Mouse (Mus musculus) left cerebral cortex, adult 9 months (tissue): ENCODE measurements around the gene Bcl3.
"Not testable (repeated sequence)": the region's sequence is repeated elsewhere in the genome, so short reads cannot be mapped to it uniquely, and the experiment has no call there.

Source experiments
- DNase-seq, 2 experiments: peaks; one replicate each; pipeline ENCODE4 v3.0.0; 2022; ENCODE audit warnings: low spot score in 2 of 2

Gene Bcl3

DNA sequence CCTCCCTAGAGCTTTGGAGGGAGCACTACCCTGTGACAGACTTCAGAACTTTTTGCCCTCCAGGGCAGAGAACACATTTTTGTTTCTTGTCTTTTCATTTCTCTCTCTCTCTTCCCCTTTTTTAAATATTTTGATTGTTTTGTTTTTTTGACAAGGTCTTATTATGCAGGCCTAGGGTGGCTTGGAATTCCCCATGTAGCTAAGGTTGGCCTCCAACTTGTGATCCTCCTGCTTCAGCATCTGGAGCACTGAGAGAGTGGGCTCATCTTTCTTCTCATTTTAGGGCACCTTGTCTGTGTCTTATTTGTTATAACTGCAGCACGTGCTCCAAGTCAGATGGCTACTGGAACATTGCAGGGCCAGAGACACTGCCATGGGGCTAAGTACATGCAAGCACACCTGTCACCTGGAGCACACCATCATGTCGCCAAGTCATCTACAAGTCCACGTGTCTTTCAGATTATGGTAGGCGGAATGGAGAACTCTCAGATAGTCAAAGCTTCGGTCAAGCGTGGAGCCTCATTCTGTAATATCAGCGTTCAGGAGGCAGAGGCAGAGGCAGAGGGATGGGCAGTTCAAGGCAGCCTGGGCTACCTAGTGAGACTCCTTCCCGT, 16.1 kb downstream of the Bcl3 start:
- DNase-seq: no peak

DNA sequence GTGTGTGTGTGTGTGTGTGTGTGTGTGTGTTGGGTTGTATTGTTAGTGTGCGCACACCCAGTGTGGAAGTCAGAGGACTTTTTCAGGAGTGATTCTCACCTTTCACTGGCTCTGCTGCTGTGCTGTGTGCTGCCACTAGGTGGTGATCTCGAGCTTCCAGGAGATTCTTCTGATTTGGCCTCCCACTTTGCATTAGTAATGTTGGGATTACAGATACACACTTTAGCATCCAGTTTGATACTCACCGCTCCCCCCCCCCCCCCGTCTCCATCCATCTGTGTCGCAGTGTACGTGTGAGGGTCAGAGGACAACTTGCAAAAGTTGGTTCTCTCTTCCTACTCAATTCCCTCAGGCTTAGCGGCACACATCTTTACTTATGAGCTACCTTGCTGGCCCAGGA, 19.6 kb downstream of the Bcl3 start:
- DNase-seq: peak in 1 of 2 experiments; percentile 71

DNA sequence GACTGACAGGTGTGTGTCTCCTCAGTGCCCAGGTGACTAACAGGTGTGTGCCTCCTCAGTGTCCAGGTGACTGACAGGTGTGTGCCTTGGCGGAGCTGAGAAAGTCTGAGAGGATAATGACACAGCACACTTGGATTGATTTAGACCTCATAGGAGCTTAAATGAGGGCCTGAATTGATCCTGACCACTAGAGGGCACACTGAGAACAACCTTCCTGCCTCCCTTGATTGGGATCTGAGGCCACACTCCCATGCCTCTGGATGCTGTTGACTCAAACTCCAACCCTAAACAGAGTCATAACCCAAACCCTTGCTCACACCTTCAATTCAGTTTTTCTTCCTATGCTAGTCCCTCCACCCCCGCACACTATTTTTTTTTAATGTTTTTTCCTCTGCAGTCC, 21.8 kb downstream of the Bcl3 start:
- peak in 1 of 2 experiments; percentile 41 for DNase-seq

DNA sequence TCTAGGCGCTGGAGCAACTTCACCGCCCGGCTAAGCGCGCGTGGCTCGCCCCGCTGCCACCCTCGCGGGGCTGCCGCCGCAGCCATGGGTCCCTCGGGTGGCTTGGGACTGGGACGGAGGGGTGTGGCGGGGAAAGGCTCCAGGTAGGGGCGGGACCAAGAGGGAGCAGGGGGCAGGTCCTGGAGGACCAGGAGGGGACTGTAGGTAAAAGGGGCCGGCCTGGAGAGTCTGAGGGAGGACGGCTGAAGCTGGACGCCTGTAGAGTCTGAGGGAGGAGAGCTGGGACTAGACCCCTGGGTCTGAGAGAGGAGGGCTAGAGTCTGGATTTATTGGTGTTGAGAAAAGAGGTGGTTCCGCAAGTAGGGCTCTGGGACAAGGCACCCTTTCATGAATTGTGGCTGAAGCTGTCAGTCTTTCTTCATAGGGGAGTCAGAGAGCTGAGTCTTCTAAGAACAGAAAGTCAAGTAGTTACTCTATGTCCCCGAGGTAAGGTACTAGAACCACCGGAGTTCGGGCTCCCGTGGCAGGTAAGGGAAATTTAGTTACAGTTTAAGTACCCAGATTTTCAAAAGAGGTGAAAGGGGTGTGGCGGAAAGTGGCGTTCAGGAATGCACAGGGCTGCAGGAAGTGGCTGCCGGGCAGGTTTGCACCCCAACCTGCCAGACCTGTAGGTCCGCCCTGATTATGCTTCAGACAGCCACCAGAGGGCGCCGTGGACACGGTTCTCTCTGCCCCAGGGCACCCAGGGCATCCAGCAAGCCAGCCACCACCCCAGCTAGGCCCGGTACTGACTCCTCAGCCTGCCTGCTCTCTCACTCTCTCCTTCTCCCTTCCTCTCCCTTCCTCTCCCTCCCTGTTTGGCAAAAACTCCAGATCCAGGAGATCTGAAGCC, 25.6 kb downstream of the Bcl3 start, which contains the start of gene Cblc:
Gene Cblc, minus strand, starts transcription at position 113 of the 892 bp plus-strand sequence.
- peak in 1 of 2 experiments; percentile 41 for DNase-seq

DNA sequence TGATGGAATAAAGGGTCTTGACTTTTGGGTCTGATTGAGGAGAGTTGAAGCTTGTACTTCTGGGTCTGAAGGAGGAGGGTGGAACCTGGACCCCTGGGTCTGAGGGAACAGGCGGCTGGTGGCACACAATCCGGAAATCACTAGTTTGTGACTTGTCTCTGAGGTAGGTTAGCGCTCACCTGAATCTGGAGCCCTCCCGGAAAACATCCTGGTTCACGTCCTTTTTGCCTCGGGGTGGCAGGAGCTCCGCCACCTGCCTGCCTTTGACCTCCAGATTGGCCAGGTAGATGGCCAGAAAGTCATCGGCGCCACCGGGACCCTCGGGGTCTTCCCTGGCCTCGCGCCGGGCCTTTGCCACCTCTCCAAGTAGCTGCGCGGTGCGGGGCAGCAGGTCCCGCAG, 26.3 kb downstream of the Bcl3 start:
- DNase-seq: no peak

DNA sequence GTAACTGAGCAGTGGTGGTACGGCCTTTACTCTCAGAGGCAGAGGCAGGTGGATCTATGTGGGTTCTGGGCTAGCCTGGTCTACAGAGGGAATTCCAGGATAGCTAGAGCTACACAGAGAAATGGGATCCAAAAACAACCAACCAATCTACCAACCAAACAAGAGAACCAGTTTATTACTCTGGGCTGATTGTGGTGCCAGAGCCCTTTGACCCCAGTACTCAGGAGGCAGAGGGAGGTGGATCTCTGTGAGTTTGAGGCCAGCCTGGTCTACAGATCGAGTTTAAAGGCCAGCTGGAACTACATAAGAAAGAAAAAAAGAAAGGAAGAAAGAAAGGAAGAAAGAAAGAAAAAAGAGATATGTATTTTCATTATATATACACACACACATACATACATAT, 27.3 kb downstream of the Bcl3 start:
- DNase-seq: no peak

DNA sequence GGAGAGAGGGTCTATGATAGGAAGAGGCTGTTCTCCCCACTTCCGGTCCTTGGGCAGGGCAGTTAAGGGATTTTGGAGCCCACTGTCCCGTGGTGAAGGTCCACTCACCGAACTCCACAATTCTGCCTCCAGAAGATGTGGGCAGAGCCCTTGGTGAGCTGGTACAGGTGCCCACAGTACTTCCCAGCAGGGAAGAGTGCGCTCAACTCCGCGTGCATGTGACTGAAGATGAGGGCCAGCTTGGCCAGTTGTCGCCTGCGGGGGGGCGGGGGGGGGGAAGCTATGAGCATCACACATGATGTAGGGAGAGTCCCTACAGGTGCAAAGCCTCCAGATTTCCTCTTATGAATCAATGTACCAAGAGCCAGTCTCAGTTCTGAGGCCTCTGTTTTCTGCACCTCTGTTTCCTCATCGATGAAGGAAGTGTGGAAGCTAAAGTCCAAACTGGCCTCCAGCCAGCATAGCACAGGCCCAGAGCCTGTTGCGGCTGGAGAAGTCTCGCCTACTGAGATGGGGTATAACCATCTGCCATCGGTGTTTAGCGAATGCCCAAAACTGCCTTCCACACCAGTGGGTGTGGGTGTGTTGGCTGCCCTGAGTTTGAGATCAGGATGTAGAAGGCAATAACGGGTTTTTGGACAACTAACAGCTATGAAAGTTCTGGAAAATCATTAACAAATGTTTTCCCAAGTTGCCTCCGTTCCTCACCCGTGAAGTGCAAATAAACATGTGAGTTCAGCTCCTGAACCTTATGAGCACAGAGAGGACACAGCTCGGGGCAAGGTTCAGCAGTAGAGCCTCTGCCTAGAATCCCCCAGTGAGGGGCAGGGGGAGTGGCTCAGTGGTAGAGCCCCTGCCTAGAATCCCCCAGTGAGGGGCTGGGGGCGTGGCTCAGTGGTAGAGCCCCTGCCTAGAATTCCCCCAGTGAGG, 29.6 kb downstream of the Bcl3 start:
- no peak for DNase-seq

DNA sequence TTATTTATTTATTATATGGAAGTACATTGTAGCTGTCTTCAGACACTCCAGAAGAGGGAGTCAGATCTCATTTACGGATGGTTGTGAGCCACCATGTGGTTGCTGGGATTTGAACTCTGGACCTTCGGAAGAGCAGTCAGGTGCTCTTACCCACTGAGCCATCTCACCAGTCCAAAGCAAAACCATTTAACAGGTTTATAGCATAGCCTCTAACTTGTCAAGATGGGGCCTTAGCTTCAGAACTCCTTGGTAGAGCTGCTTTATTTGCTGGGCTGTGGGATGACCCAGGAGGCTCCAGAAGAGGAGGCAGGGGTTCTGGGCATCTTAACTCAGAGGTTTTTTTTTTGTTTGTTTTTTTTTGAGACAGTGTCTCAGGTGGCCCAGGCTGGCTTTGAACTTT, 31.1 kb downstream of the Bcl3 start:
- DNase-seq: not testable (repeated sequence)

DNA sequence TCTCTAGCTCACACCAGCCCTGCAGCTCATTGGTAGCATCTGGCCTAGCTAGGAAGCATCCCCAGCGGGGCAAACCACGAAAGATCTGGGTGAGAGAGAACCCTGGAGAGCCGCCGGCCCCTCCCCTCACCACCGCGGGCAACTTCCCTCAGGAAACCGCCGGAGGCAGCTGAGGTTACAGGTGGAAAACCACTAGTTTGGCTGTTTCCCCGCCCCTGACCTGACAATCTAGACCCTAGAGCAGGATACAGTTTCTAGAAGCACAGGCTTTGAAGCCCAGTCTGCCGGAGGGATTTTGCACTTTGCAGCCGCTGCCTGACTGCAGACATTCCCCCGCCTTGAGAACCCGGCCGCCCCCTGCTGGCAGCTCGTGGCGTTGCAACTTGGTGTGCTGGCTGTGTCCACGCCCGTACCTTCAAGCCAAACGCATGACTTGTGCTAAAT, 32.6 kb downstream of the Bcl3 start:
- DNase-seq: peak in 1 of 2 experiments; percentile 86

DNA sequence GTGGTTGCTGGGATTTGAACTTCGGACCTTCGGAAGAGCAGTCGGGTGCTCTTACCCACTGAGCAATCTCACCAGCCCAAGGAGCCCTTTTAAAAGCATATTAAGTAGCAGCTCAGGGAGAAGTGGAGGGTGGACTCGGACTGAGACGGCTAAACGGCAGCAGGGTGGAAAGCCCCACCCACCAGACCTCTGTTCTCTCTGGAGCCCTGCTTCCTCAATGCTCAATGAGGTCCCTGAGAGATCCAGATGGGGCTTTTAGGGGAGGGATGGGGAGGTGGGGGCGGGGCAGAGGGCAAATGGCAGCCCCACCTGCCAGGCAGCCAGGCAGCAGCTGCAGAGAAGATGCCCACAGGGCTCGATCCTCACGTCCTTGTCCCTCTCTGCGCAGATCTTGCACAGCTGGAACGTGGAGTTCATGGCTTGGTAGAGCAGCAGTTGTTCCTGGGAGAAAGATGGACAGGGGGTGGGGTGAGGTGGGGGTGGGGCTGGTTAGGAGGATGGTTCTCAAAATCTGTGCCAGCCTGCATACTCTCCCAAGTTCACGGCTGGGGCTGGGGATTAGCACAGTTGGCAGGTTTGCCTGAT, 36.6 kb downstream of the Bcl3 start:
- no peak for DNase-seq

DNA sequence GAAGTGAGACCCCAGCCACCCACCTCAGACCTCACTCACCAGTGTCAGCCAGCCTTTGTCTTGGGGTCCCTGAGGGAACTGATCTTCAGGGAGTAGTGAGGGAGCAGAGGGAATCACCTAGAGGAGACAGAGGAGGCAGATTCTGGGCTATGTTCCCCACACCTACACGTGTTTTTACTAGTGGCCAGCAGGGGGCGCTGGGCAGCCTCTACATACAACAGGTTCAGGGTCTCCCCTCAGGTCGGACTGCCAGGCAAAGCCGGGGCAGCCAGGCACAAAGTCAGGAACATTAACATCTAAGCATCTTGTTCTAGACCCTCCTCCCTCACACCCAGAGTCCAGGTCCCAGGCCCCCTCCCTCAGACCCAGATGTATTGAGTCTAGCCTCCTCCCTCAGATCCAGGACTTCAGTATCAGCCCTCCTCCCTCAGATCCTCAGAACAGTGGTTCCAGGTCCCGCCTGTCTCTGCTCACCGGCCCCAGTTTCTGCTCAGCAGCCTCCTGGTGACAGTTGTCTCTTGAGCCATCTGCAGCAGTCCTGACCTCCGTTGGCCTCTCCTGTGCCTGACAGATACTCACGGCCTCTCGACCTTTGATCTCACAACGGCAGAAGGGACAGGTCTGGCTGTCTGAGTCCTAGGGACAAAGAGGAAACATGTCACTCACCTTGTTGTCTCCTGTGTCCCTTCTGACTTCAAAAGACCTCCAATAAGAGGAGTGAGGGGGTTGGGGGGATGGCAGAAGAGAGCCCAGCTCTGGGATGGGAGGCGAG, 37.6 kb downstream of the Bcl3 start:
- DNase-seq: no peak

DNA sequence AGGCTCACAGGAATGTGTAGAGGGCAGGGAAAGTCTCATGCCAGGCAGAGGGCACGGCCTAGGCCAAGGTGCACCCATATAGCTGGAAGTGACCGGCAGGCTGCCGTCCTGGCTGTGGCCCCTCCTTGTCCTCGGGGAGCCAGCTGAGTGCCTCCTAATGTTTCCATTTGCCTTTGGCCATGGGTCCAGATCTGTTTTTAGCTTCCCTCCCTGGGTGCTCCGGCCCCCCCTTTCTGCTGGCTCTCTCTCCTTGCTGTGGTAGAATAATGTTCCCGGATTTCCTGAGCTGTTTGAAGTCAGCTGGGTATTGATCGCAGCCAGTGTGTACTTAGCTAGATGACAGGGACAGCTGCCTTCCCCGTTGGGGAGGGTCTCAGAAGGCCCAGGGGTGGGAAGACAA, 38.9 kb downstream of the Bcl3 start:
- no peak for DNase-seq

DNA sequence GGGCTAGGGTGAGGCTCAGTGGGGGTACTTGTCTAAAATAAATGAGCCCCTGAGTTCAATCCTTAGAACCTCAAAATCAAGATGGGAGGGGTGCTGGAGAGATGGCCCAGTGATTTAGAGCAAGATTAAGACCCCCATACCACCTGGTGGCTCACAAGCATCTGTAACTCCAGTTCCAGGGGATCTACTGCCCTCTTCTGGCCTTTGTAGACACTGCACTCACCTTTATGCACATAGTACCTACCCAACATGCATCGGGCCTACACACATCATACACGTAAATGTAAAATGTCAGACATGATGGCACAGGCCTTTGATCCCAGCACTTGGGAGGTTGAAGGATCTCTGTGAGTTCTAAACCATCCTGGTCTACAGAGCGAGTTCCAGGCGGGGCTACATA, 39.9 kb downstream of the Bcl3 start:
- no peak for DNase-seq

DNA sequence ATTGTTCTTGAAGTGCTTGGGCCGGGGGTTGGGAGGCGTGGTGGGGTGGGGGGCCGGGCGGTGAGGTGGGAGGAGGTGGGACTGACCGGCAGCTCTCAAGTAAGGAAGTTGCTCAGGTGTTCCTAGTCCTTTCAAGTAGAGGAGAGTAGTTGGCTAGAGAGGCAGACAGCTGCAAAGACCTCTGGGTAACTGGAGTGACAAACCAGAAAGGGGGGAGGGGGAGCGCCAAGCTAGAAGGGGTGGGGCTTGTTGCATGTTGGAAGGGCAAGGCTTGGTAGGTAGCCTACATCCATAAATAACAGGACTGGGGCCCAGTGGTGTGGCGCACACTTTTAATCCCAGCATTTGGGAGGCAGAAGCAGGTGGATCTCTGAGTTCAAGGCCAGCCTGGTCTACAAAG, 40.8 kb downstream of the Bcl3 start:
- no peak for DNase-seq

DNA sequence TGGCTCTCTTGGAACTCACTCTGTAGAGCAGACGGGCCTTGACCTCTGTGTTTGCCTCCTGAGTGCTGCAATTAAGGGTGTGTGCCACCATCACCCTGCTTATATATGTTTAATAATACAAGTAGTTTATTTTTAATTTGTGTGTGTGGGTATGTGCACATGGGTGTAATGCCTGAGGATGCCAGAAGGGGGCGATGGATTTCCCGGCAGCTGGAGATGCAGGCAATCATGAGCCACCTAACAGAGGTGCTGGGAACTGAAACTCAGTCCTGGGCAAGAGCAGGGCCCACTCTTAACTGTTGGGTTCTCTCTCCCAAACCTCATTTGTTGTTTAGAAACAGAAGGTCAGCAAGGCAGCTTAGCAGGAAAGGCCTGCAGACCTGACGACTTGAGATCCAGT, 42.7 kb downstream of the Bcl3 start:
- no peak for DNase-seq

DNA sequence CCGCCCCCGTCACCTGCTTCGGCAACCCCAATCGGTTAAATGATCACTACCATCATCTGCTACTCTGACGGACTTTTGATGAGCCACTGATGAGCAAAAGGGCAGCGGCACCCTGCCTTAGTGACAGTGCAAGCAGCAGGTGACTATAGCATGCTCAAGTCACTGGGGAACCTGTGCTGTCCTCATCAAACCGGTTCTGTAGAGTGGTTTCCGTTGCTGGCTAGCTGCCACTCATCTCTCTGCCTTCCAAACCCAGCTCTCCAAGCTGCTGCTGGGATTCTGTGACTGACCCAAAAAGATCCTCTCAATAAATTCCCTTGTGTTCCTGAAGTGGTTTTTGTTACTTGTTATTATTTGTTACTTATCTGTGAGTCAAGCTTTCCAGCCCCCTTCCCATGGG, 43.9 kb downstream of the Bcl3 start:
- DNase-seq: no peak

DNA sequence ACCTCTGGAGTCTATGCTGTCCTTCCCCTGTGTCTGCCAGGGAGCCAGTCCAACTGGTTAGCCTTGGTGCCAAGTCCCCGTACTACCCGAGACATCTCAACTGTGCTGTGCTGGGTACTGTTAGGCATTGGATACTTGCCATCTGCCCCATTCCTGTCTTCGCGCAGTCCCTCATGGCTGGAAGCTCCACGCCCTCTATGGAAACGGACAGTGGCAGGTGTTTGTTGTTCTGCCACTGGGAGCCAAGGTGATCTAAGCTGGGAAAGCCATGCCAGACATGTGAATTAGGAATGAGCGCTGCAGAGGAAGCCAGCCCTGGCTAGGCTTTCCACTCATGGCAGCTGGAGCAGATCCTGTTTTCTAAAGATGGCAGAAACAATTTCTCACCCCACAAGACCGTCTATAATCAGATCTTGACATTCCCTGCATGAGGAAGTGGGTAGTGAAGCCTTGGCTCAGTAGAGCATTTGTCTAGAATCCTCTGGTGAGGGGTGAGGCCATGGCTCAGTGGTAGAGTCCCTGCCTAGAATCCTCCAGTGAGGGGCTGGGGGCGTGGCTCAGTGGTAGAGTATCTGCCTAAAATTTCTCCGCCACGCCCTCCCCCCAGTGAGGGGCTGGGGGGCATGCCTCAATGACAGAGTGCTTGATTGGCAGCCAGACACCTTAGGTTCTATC, 45.4 kb downstream of the Bcl3 start:
- no peak for DNase-seq

DNA sequence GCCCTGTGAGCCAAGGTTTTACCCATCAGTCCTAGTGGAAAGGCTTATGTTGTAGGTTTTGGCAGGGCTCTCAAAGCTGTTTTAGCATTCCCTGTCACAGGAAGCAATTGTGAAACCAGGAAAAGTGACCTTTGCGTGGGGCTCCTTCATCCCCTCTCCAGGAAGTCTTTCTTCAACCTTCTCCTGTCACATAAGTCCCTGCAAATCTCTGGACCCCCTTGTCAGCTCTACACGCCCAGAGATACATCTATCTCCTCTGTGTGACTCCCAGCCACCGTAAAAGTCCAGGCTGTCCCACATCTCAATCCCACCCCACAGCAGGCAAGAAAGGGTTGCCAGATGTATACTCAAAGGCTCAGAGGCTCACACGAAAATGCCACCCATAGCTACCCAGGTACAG, 50.9 kb downstream of the Bcl3 start:
- no peak for DNase-seq

DNA sequence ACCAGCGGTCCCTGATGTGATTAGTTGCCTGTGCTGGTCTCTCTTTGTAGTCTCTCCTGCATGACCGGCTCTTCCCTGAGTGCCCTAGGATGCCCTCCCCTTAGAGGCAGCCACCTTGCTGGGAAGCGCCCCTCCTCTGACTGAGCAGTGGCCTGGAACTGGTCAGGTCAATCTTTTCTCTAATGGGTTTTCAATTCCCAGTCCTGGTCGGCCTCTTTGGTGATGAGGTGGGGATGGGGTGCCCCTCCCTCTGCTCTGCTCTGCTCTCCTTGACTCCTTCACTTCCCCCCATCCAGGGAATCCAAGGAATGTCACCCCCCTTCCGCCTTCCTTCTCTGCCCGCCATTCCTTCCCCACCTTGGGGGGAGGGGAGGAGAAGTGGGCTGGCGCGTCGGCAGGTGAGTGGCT, 51.6 kb downstream of the Bcl3 start, which contains the start of gene Bcam:
Gene Bcam, minus strand, starts transcription at position 33 of the 408 bp plus-strand sequence.
- DNase-seq: no peak

DNA sequence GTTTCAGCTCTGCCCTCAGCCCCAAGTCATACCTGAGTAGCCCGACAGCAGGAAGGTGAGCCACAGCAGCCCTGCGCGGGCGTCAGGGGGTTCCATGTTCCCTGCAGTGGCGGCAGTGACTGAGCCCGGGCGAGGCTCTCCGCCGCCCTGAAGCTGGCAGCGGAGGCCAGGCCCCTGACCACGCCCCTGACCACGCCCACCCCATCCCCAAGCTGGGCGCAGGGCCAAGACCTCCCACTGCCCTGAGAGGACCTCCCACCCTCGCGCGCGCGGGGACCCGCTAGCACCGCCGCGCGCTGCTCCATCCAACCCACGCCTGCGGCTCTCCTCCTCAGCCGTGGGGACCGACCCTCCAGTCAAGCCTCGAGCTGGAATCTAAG, 52.2 kb downstream of the Bcl3 start:
- DNase-seq: peak in 1 of 2 experiments; percentile 34
